Mouse (Mus musculus) left cerebral cortex, adult 2 months (tissue): ENCODE measurements at regions not wholly inside any gene's neighbourhood (a gene's known extent, or its start where the extent isn't known, plus 50 kb on each side); places are given as distances from the start of the nearest gene placed in this dataset.
"Not testable (repeated sequence)": the region's sequence is repeated elsewhere in the genome, so short reads cannot be mapped to it uniquely, and the experiment has no call there.

Experiments used
- DNase-seq, 2 experiments: peaks; one replicate each; pipeline ENCODE4 v3.0.0; 2021 to 2022; ENCODE audit warnings: low spot score in 2 of 2, mixed read lengths in 1 of 2; ENCODE audit errors: extremely low spot score in 1 of 2
- H3K27ac ChIP-seq: fragments of 200-600 bp; 2 replicates; pipeline ENCODE4 v1.8.1; 2022
- H3K4me3 ChIP-seq: fragments of 200-600 bp; 2 replicates; pipeline ENCODE4 v1.8.1; 2022
- CTCF ChIP-seq: fragments of 200-600 bp; IDR thresholded peaks from 2 replicates; pipeline ENCODE4 v1.8.1; 2022; ENCODE audit warnings: antibody characterized with exemption, mild to moderate bottlenecking, moderate library complexity
- intact Hi-C: fragments of 180-260 bp; cut with DNase I; formaldehyde crosslinking; loops from one replicate; pipeline ENCODE4 v1.15.1; 2025

DNA sequence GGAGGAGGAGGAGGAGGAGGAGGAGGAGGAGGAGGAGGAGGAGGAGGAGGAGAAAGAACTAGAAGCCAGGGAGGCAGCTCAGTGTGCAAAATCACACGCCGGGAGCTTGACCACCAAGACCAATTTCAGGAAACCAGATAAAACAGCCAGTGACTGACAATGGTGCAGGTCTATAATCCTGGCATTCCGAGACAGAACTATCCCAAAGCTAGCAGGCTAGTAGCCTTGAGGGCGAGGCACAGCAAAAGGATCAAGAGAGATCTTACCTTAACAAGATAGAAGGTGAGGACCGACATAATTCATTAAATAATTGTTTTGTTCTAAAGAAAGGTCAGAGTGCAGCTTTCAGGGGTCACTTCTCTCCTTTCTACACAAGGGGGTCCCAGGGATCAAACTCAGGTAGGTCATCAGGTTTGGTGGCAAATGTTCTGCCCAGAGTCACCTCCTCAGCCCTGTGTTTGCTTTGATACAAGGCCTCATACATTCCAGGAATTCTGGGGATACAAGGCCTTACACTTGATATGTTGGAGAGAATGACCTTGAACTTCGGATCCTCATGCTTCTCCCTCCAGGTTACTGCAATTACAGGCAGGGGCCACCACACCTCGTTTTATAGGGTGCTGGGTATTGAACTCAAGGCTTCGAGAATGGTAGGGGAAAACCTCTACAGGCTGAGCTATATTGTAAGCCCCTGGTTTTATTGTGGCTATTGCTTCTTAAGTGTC is 54.2 kb upstream of the Jarid2 start:
- no peak for DNase-seq
- intact Hi-C loops = no loop called here
- TF ChIP-seq CTCF = no peak
- H3K27ac ChIP-seq = no peak overlapping the region
- H3K4me3 ChIP-seq = no peak overlapping the region

DNA sequence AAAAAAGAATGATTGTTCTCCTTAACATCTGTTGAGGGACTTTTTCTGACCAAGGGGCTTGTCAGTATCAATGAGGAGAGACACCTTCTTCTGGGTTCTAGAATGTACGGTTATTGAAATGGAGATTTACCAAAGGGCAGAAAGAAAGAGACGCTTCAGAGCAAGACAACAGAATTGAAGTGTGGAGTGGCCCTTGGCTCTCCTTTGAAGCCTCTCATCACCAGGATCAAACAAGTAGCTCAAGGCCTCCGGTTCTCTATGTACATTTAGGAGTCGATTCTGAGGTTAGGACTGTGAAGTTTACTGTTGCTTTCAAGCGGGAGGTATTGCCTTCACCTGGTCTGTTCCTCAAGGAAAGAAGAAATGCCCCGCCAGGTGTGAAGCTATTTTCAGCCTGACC is 53.2 kb upstream of the Jarid2 start:
- TF ChIP-seq CTCF = no peak
- Histone ChIP-seq H3K27ac (no peak overlapping the region), H3K4me3 (no peak overlapping the region)
- intact Hi-C loops = no loop called here
- DNase-seq = no peak

DNA sequence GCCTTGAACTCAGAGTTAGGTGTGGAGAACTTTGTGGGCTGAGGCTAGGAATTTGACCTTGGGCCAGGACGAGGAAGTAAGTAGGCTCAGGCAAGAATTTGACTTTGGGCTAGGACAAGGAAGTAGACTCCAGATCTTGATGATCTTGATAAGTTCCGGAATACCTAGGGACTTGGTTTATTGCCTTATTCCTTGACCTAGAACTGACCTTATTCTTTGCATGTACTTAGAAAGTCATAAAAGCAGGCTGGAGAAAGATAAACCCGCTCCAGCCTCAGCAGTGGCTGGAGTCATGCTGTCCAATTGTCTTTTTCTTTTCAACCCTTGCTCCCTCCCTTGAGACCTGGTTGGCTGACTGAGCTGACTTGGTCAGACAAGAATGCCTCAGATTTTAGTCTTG is 51.2 kb upstream of the Jarid2 start:
- Histone ChIP-seq H3K4me3 (no peak overlapping the region), H3K27ac (no peak overlapping the region)
- intact Hi-C loops = no loop called here
- DNase-seq = no peak
- no peak for TF ChIP-seq CTCF

DNA sequence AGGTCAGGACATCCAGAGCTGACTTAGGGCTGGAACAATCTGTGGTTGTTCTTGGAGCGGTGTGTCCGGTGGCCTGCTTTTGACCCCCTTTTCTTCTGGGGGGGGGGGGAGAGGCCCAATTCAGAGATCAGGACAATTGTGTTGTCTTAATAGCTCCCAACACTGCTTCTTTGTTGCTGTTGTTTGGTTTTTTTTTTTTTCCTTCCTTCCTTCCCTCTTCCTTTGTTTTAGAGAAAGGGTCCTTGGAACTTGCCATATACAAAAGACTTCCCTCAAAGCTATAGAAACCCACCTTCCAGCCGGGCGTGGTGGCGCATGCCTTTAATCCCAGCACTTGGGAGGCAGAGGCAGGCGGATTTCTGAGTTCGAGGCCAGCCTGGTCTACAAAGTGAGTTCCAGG is 49.8 kb upstream of the Jarid2 start:
- H3K4me3 ChIP-seq, H3K27ac ChIP-seq, DNase-seq, intact Hi-C loops: not testable (repeated sequence)
